Mouse (Mus musculus) brain, embryonic 14.5 days (tissue): ENCODE data around the gene Cd52.

Experiments used
- CTCF ChIP-seq: fragments of 200-500 bp; IDR thresholded peaks from 2 replicates; pipeline ENCODE4 v1.5.1; 2012; ENCODE audit warnings: inconsistent platforms, mild to moderate bottlenecking, moderate library complexity, borderline replicate concordance; ENCODE audit not compliant: insufficient read depth, insufficient read length; ENCODE audit errors: extremely low read depth
- POLR2A ChIP-seq: fragments of 200-500 bp; IDR thresholded peaks from 2 replicates; pipeline ENCODE4 v1.6.1; 2012; ENCODE audit warnings: mild to moderate bottlenecking, inconsistent platforms, borderline replicate concordance; ENCODE audit not compliant: poor library complexity, insufficient read depth, insufficient read length, severe bottlenecking; ENCODE audit errors: extremely low read depth

DNA sequence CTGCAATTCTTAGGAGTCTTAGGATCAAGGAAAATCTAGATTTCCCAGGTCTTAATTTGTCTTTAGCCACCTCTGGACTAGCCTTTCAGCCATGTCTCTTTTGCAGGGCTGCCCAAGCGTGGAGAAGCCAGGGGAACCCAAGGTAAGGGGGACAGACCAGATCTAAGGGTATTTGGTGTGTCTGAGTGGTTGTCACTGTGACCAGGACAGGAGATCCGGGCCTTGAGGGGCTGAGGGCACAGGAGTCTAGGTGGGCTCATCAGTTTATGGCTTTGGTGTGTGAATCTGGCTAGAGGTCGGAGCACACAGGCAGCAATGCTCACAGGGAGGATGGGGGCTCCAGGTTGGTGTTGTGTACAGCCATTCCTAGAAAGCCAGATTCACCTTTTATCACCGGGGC is 14.2 kb downstream of the Cd52 start:
- no peak for TF ChIP-seq CTCF
- no peak for TF ChIP-seq POLR2A
